Mouse (Mus musculus): Measurements from ENCODE around the gene Ddx59.

Gene Ddx59

GRCm38 (mm10) chr1:136414798-136415755 lies at the start of gene Ddx59:
Ddx59 (plus strand) TSS chr1:136415271.
- peak; percentile 93 for DNase-seq (ENCODE audit: low spot score)

GRCm38 (mm10) chr1:136365986-136366385 lies 49.1 kb upstream of the Ddx59 start:
- no peak for DNase-seq (ENCODE audit: low spot score)

- DNase-seq (ENCODE audit: low spot score), result no peak
Observed at GRCm38 (mm10) chr1:136379261-136379660, 35.8 kb upstream of the Ddx59 start.

GRCm38 (mm10) chr1:136380161-136380560 lies 34.9 kb upstream of the Ddx59 start:
- DNase-seq (ENCODE audit: low spot score), result no peak

GRCm38 (mm10) chr1:136380606-136381005 lies 34.5 kb upstream of the Ddx59 start:
- DNase-seq (ENCODE audit: low spot score), result no peak

- DNase-seq (ENCODE audit: low spot score), result no peak
Observed at GRCm38 (mm10) chr1:136381169-136381568, 33.9 kb upstream of the Ddx59 start.

- no peak for DNase-seq (ENCODE audit: low spot score)
Observed at GRCm38 (mm10) chr1:136381583-136381982, 33.5 kb upstream of the Ddx59 start.

- no peak for DNase-seq (ENCODE audit: low spot score)
Observed at GRCm38 (mm10) chr1:136386914-136387313, 28.2 kb upstream of the Ddx59 start.

- peak; percentile 66 for DNase-seq (ENCODE audit: low spot score)
Observed at GRCm38 (mm10) chr1:136394506-136394905, 20.6 kb upstream of the Ddx59 start.

- peak; percentile 22 for DNase-seq (ENCODE audit: low spot score)
Observed at GRCm38 (mm10) chr1:136395073-136395472, 20.0 kb upstream of the Ddx59 start.

GRCm38 (mm10) chr1:136401281-136401680 lies 13.8 kb upstream of the Ddx59 start:
- no peak for DNase-seq (ENCODE audit: low spot score)

- no peak for DNase-seq (ENCODE audit: low spot score)
Observed at GRCm38 (mm10) chr1:136409631-136410030, 5.4 kb upstream of the Ddx59 start.

GRCm38 (mm10) chr1:136415756-136416126 lies 670 bp downstream of the Ddx59 start:
- peak; percentile 18 for DNase-seq (ENCODE audit: low spot score)

- no peak for DNase-seq (ENCODE audit: low spot score)
Observed at GRCm38 (mm10) chr1:136418393-136418792, 3.3 kb downstream of the Ddx59 start.

- DNase-seq (ENCODE audit: low spot score), result no peak
Observed at GRCm38 (mm10) chr1:136427166-136427969, 12.3 kb downstream of the Ddx59 start.

GRCm38 (mm10) chr1:136428981-136429380 lies 13.9 kb downstream of the Ddx59 start:
- no peak for DNase-seq (ENCODE audit: low spot score)

GRCm38 (mm10) chr1:136430126-136430818 lies 15.2 kb downstream of the Ddx59 start:
- DNase-seq (ENCODE audit: low spot score), result no peak

GRCm38 (mm10) chr1:136440741-136441140 lies 25.7 kb downstream of the Ddx59 start:
- no peak for DNase-seq (ENCODE audit: low spot score)

GRCm38 (mm10) chr1:136442809-136443208 lies 27.7 kb downstream of the Ddx59 start:
- DNase-seq (ENCODE audit: low spot score), result no peak

- no peak for DNase-seq (ENCODE audit: low spot score)
Observed at GRCm38 (mm10) chr1:136444555-136445255, 29.6 kb downstream of the Ddx59 start.

- DNase-seq (ENCODE audit: low spot score), result no peak
Observed at GRCm38 (mm10) chr1:136446933-136447332, 31.9 kb downstream of the Ddx59 start.

- no peak for DNase-seq (ENCODE audit: low spot score)
Observed at GRCm38 (mm10) chr1:136447338-136447737, 32.3 kb downstream of the Ddx59 start.
